Mouse (Mus musculus) cerebral cortex, adult 2 months (tissue): ENCODE measurements around the gene Naa30.

ENCODE experiments used
- WGBS: fragments of 180-500 bp; shearing (Covaris S2); methylation state at CpG from one replicate; pipeline ENCODE4 v1.1.7; 2018; 5-methylcytosine and 5-hydroxymethylcytosine counted together

Gene Naa30

DNA sequence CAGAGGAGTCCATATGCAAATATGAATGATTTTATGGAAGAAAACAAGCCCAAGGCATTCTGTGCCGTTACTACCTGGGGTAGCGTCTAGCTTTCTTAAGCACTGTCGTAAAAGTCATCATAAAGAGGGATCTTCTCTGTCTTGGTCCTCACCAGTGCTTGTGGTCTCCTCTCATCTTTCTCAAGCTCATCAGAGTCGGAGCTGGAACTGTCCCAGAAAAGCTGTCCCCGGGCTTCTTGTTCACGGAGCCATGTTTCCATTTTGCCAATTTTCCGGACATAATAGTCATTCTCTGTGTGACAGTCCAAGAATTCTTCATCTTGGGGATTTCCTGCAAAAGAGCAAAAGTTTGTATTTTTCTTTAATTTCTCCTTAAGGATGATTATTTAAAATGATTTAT lies 54.4 kb downstream of the Naa30 start:
- WGBS = 72% methylated on average over 7 of the region's 7 CpGs

GRCm38 (mm10) chr14:49226986-49227385 lies 55.0 kb downstream of the Naa30 start:
- 77% methylated on average over 11 of the region's 11 CpGs for WGBS

- 97% methylated on average over 3 of the region's 3 CpGs for WGBS
Observed at GRCm38 (mm10) chr14:49231845-49232244, 59.8 kb downstream of the Naa30 start.

DNA sequence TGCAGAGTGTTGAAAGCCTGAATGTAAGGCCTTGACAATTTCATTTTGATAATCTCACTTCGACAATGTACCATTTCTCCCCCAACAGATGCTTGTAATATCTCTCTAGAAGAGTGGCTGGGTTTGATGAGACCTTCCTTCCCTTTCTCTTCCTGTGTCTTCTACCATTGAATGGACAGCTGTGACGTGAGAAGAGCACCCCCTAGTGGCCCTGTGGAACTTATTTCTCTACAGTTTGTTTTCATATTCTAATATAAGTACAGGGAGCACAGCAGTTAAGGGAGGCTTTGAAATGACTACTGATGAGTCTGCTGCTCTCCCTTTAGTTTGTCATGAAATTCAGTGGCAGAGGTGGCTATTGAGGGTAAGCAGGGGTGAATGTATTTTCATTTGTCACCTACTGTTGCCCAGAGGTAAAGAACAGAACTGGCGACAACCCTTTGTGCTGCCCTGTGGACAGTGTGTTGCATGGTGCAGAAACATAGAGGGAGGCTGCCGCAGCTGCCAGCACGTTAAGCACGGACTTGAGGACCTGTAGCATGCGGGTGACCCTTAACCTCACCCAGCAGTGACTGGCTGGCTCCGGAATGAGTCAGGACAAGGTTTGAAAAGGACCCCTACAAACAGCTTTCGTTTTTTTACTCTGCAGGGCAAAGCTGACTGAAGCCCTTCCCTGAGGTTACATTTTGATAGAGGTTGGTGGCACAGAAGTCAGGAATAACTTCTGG lies 62.9 kb downstream of the Naa30 start:
- WGBS = 62% methylated on average over 9 of the region's 9 CpGs

GRCm38 (mm10) chr14:49238206-49238605 lies 66.2 kb downstream of the Naa30 start:
- WGBS = 19% methylated on average over 11 of the region's 11 CpGs
